Comparison of ENCODE assay signal across 8 mouse cellular contexts in genomic region chr8:94011076-94012012, GRCm38 (mm10). TPM values are rescaled to one million over a fixed set of nuclear protein-coding genes. Genes with fewer than 3 reads are reported as not detected.
DNase-seq lines count a peak whose midpoint lies in the region; ATAC-seq and TF ChIP-seq lines count a peak whose summit lies in the region.

No protein-coding gene starts in this region.

- ATAC-seq in forebrain, embryonic 11.5 days (replicated peaks; ENCODE audit: low FRiP score): no peak
- peak; percentile 34 for ATAC-seq in megakaryocyte, adult 5-6 weeks (ENCODE audit: poor library complexity, severe bottlenecking)

- no peaks in the 10 kb centered on the region for H3K27me3 ChIP-seq in cerebellum, adult 2 months (ENCODE audit: control insufficient read depth, insufficient read depth, low read length)
- H3K27me3 ChIP-seq in ES-Bruce4 (ENCODE audit: control insufficient read depth, insufficient read depth, low read length, poor library complexity, severe bottlenecking): peaks cover 2% of the 10 kb centered on the region
- H3K27me3 ChIP-seq in forebrain, embryonic 11.5 days (ENCODE audit: control insufficient read depth, insufficient read depth, low read length): no peaks in the 10 kb centered on the region
- no peaks in the 10 kb centered on the region for H3K27me3 ChIP-seq in kidney, adult 2 months (replicated peaks; ENCODE audit: control insufficient read depth, insufficient read depth, low read length)

- no peaks in the 10 kb centered on the region for H3K36me3 ChIP-seq in ES-Bruce4 (ENCODE audit: control insufficient read depth, insufficient read depth, low read length, poor library complexity, severe bottlenecking)
- no peaks in the 10 kb centered on the region for H3K36me3 ChIP-seq in forebrain, embryonic 11.5 days (ENCODE audit: control insufficient read depth, insufficient read depth, low read length)
- no peaks in the 10 kb centered on the region for H3K36me3 ChIP-seq in kidney, adult 2 months (ENCODE audit: control insufficient read depth, insufficient read depth, low read length)

- TF ChIP-seq EP300 in ES-Bruce4 (IDR thresholded peaks at IDR 0.05; ENCODE audit: insufficient read depth, low read depth, low read length): no peak

- H3K9ac ChIP-seq in ES-Bruce4 (ENCODE audit: low read depth, poor library complexity, severe bottlenecking): peak overlapping the region; percentile 94
- H3K9ac ChIP-seq in forebrain, embryonic 11.5 days (ENCODE audit: low read length): peak overlapping the region; percentile 98

- TF ChIP-seq POLR2A in cerebellum, adult 2 months (IDR thresholded peaks at IDR 0.05; ENCODE audit: borderline replicate concordance, insufficient read depth, low read length): no peak
- no peak for TF ChIP-seq POLR2A in ES-Bruce4 (IDR thresholded peaks at IDR 0.05; ENCODE audit: insufficient read depth, low read length)
- TF ChIP-seq POLR2A in kidney, adult 2 months (IDR thresholded peaks at IDR 0.05; ENCODE audit: low read depth, low read length): no peak

- no peak for DNase-seq in cerebellum, adult 2 months
- no peak for DNase-seq in cerebellum, adult 8-10 months
- DNase-seq in forebrain, embryonic 11.5 days (ENCODE audit: low spot score): no peak
- peak; percentile 51 for DNase-seq in kidney, adult 2 months
- DNase-seq in retina, postnatal 1 day: no peak
- no peak for DNase-seq in adrenal gland, adult 2 months

- H3K27ac ChIP-seq in cerebellum, adult 2 months (ENCODE audit: insufficient read depth, low read length): peak overlapping the region; percentile 37; the same call in 1 of the 2 replicates
- H3K27ac ChIP-seq in ES-Bruce4 (ENCODE audit: insufficient read depth, low read length): no peak overlapping the region
- peak overlapping the region; percentile 91; the same call in 1 of the 2 replicates for H3K27ac ChIP-seq in forebrain, embryonic 11.5 days (ENCODE audit: low read depth, low read length)
- peak overlapping the region; percentile 90 for H3K27ac ChIP-seq in kidney, adult 2 months (ENCODE audit: insufficient read depth, low read depth, low read length)

- H3K4me1 ChIP-seq in cerebellum, adult 2 months (ENCODE audit: control insufficient read depth, insufficient read depth, low read length): peaks cover 12% of the 10 kb centered on the region
- peaks cover 2% of the 10 kb centered on the region for H3K4me1 ChIP-seq in ES-Bruce4 (ENCODE audit: control insufficient read depth, insufficient read depth, low read length)
- H3K4me1 ChIP-seq in forebrain, embryonic 11.5 days (replicated peaks; ENCODE audit: control insufficient read depth, insufficient read depth, low read length): peaks cover 13% of the 10 kb centered on the region; the same call in 1 of the 2 replicates
- peaks cover 28% of the 10 kb centered on the region for H3K4me1 ChIP-seq in kidney, adult 2 months (ENCODE audit: control insufficient read depth, insufficient read depth, low read length)

- H3K4me2 ChIP-seq in forebrain, embryonic 11.5 days (ENCODE audit: low read depth, low read length, severe bottlenecking): peak overlapping the region; percentile 56

- no peak for TF ChIP-seq CTCF in cerebellum, adult 2 months (IDR thresholded peaks at IDR 0.05; ENCODE audit: borderline replicate concordance, insufficient read depth, low read depth, low read length)
- no peak for TF ChIP-seq CTCF in ES-Bruce4 (IDR thresholded peaks at IDR 0.05; ENCODE audit: low read depth, low read length)
- TF ChIP-seq CTCF in kidney, adult 2 months (conservative IDR thresholded peaks at IDR 0.05; ENCODE audit: insufficient read depth, insufficient read length, low read depth, low read length): no peak

- H3K9me3 ChIP-seq in ES-Bruce4 (replicated peaks; ENCODE audit: control insufficient read depth, insufficient read depth, low read length, poor library complexity, severe bottlenecking): no peaks in the 10 kb centered on the region
- H3K9me3 ChIP-seq in forebrain, embryonic 11.5 days (ENCODE audit: control insufficient read depth, low read length): no peaks in the 10 kb centered on the region

- H3K4me3 ChIP-seq in cerebellum, adult 2 months (replicated peaks; ENCODE audit: insufficient read depth, low read depth, low read length): peak overlapping the region; percentile 72
- peak overlapping the region; percentile 69 for H3K4me3 ChIP-seq in ES-Bruce4 (ENCODE audit: low read depth, low read length)
- peak overlapping the region; percentile 89 for H3K4me3 ChIP-seq in forebrain, embryonic 11.5 days (ENCODE audit: low read depth, low read length)
- peak overlapping the region; percentile 96 for H3K4me3 ChIP-seq in kidney, adult 2 months (ENCODE audit: insufficient read depth, low read depth, low read length)

- WGBS in cerebellum, adult 2 months: 3% methylated on average over 48 of the region's 48 CpGs
- WGBS in forebrain, embryonic 11.5 days: 4% methylated on average over 48 of the region's 48 CpGs
- WGBS in kidney, adult 2 months: 2% methylated on average over 48 of the region's 48 CpGs

RNA-seq across cellular contexts. Expression of gene Amfr, which starts 1.3 kb away (rescaled TPM):
- 139 and 144 TPM in 2 replicates for polyA plus RNA-seq in cerebellum, adult 2 months (2012; rRNA removed)
- polyA plus RNA-seq in ES-Bruce4 (2011; ENCODE audit: insufficient read depth, insufficient read length, low read depth, missing spikeins): 28.6 and 33.5 TPM in 2 replicates
- 60.5 and 65.3 TPM in 2 replicates for polyA plus RNA-seq in forebrain, embryonic 11.5 days (2014; fragmentation: Nextera tagmentation; extraction: Ambion mirVana)
- 171 and 204 TPM in 2 replicates for polyA plus RNA-seq in kidney, adult 2 months (2012; rRNA removed)
- total RNA-seq in megakaryocyte, adult 5-6 weeks (2015): 35.5 and 37.5 TPM in 2 replicates
- total RNA-seq in megakaryocyte, adult 5-6 weeks (2017): 83.7 and 97.7 TPM in 2 replicates
- 100 to 1,000 TPM; 234 to 239 TPM for total RNA-seq in adrenal gland, adult 2 months (2021)
- polyA plus RNA-seq in adrenal gland, adult 2 months (2012; rRNA removed): 290 and 363 TPM in 2 replicates

RNA-seq across cellular contexts. Expression of gene Nudt21, which starts 25.5 kb away (rescaled TPM):
- polyA plus RNA-seq in cerebellum, adult 2 months (2012; rRNA removed): 31.3 and 32.5 TPM in 2 replicates
- 233 and 241 TPM in 2 replicates for polyA plus RNA-seq in ES-Bruce4 (2011; ENCODE audit: insufficient read depth, insufficient read length, low read depth, missing spikeins)
- 195 and 201 TPM in 2 replicates for polyA plus RNA-seq in forebrain, embryonic 11.5 days (2014; fragmentation: Nextera tagmentation; extraction: Ambion mirVana)
- 19.6 and 22.1 TPM in 2 replicates for polyA plus RNA-seq in kidney, adult 2 months (2012; rRNA removed)
- 83.1 and 84.4 TPM in 2 replicates for total RNA-seq in megakaryocyte, adult 5-6 weeks (2015)
- total RNA-seq in megakaryocyte, adult 5-6 weeks (2017): 53.4 and 57.2 TPM in 2 replicates
- total RNA-seq in adrenal gland, adult 2 months (2021): 10 to 100 TPM; 34.7 to 36.9 TPM
- 150 and 174 TPM in 2 replicates for polyA plus RNA-seq in adrenal gland, adult 2 months (2012; rRNA removed)

RNA-seq across cellular contexts. Expression of gene Ogfod1, which starts 25.7 kb away (rescaled TPM):
- 44.2 and 46.0 TPM in 2 replicates for polyA plus RNA-seq in cerebellum, adult 2 months (2012; rRNA removed)
- 31.9 and 37.8 TPM in 2 replicates for polyA plus RNA-seq in ES-Bruce4 (2011; ENCODE audit: insufficient read depth, insufficient read length, low read depth, missing spikeins)
- 16.3 and 18.7 TPM in 2 replicates for polyA plus RNA-seq in forebrain, embryonic 11.5 days (2014; fragmentation: Nextera tagmentation; extraction: Ambion mirVana)
- polyA plus RNA-seq in kidney, adult 2 months (2012; rRNA removed): 6.6 and 8.7 TPM in 2 replicates
- 10.2 and 12.3 TPM in 2 replicates for total RNA-seq in megakaryocyte, adult 5-6 weeks (2015)
- 9.0 and 9.1 TPM in 2 replicates for total RNA-seq in megakaryocyte, adult 5-6 weeks (2017)
- total RNA-seq in adrenal gland, adult 2 months (2021): 10 to 100 TPM; 20.1 to 22.3 TPM
- polyA plus RNA-seq in adrenal gland, adult 2 months (2012; rRNA removed): 2.4 TPM in 2 replicates
